Mouse (Mus musculus) kidney, postnatal 36 days (tissue): ENCODE results near the gene Ncln.

Experiments
- DNase-seq, 2 experiments: peaks; one replicate each; pipeline ENCODE4 v3.0.0; 2021 to 2022; ENCODE audit warnings: mixed read lengths in 2 of 2

The Ncln gene

GRCm38 (mm10) chr10:81488081-81488480, 8.1 kb downstream of the Ncln start:
- no peak for DNase-seq

GRCm38 (mm10) chr10:81486496-81486895, 9.7 kb downstream of the Ncln start:
- no peak for DNase-seq

GRCm38 (mm10) chr10:81485479-81486018, 10.6 kb downstream of the Ncln start:
- no peak for DNase-seq

GRCm38 (mm10) chr10:81485060-81485449, 11.1 kb downstream of the Ncln start:
- DNase-seq: no peak

GRCm38 (mm10) chr10:81484441-81485059, 11.6 kb downstream of the Ncln start:
- DNase-seq: no peak

GRCm38 (mm10) chr10:81483983-81484382, 12.2 kb downstream of the Ncln start:
- DNase-seq: peak in 1 of 2 experiments; percentile 65

- DNase-seq: peak in 1 of 2 experiments; percentile 69
These were observed 13.7 kb downstream of the Ncln start, which contains the start of gene Celf5 for GRCm38 (mm10) chr10:81482533-81482889. Gene Celf5 (minus strand): TSS chr10:81482709.

- DNase-seq: no peak
These were observed 14.3 kb downstream of the Ncln start for GRCm38 (mm10) chr10:81481605-81482532.

GRCm38 (mm10) chr10:81474461-81474860, 21.7 kb downstream of the Ncln start:
- DNase-seq: no peak

- no peak for DNase-seq
These were observed 23.2 kb downstream of the Ncln start for GRCm38 (mm10) chr10:81473003-81473451.

GRCm38 (mm10) chr10:81472403-81473002, 23.7 kb downstream of the Ncln start:
- DNase-seq: no peak

- no peak for DNase-seq
These were observed 25.7 kb downstream of the Ncln start for GRCm38 (mm10) chr10:81470454-81470853.

GRCm38 (mm10) chr10:81469253-81469652, 26.9 kb downstream of the Ncln start:
- no peak for DNase-seq

- DNase-seq: no peak
These were observed 28.4 kb downstream of the Ncln start for GRCm38 (mm10) chr10:81467670-81468235.

- DNase-seq: no peak
These were observed 29.3 kb downstream of the Ncln start for GRCm38 (mm10) chr10:81466881-81467280.

GRCm38 (mm10) chr10:81466066-81466465, 30.1 kb downstream of the Ncln start:
- no peak for DNase-seq

- no peak for DNase-seq
These were observed 30.9 kb downstream of the Ncln start for GRCm38 (mm10) chr10:81465265-81465645.

- DNase-seq: peak; percentile 55 to 74
These were observed 31.6 kb downstream of the Ncln start for GRCm38 (mm10) chr10:81464405-81465264.

GRCm38 (mm10) chr10:81463531-81463930, 32.7 kb downstream of the Ncln start:
- DNase-seq: no peak

- DNase-seq: no peak
These were observed 33.3 kb downstream of the Ncln start for GRCm38 (mm10) chr10:81462917-81463316.

GRCm38 (mm10) chr10:81462415-81462804, 33.8 kb downstream of the Ncln start:
- DNase-seq: no peak
